Mouse (Mus musculus) ES-Bruce4 (cell line): Measurements from ENCODE around the gene Gprc6a.

ENCODE experiments used
- CTCF ChIP-seq: IDR thresholded peaks from one replicate; pipeline ENCODE4 v1.8.1; 2011; ENCODE audit warnings: low read depth, low read length
- EP300 ChIP-seq: IDR thresholded peaks from 2 replicates; pipeline ENCODE4 v1.6.1; 2011; ENCODE audit warnings: low read depth, low read length; ENCODE audit not compliant: insufficient read depth
- POLR2A ChIP-seq: IDR thresholded peaks from one replicate; pipeline ENCODE4 v1.8.1; 2011; ENCODE audit warnings: low read length; ENCODE audit not compliant: insufficient read depth

GRCm38 (mm10) chr10:51596928-51597635 lies 34.2 kb downstream of the Gprc6a start:
- no peak for TF ChIP-seq POLR2A
- no peak for TF ChIP-seq CTCF
- TF ChIP-seq EP300: no peak
